Mouse (Mus musculus) fat pad, adult 2 months (tissue): Measurements from ENCODE around the gene Cd52.

Experiments used
- DNase-seq: peaks from one replicate; pipeline ENCODE4 v3.0.0-alpha.2; 2011; ENCODE audit warnings: low read depth, low spot score; ENCODE audit errors: extremely low read depth

Gene Cd52

GRCm38 (mm10) chr4:134119644-134120043 is 24.8 kb upstream of the Cd52 start:
- DNase-seq, result no peak

- DNase-seq, result no peak
Measured at GRCm38 (mm10) chr4:134119042-134119441, 24.2 kb upstream of the Cd52 start.

- no peak for DNase-seq
Measured at GRCm38 (mm10) chr4:134118126-134118800, 23.4 kb upstream of the Cd52 start.

- DNase-seq, result no peak
Measured at GRCm38 (mm10) chr4:134117012-134117411, 22.1 kb upstream of the Cd52 start.

- no peak for DNase-seq
Measured at GRCm38 (mm10) chr4:134116501-134116900, 21.6 kb upstream of the Cd52 start.

GRCm38 (mm10) chr4:134115215-134116144 is 20.6 kb upstream of the Cd52 start:
- DNase-seq, result no peak

GRCm38 (mm10) chr4:134114038-134114437 is 19.2 kb upstream of the Cd52 start:
- DNase-seq, result no peak

- DNase-seq, result no peak
Measured at GRCm38 (mm10) chr4:134113356-134113994, 18.6 kb upstream of the Cd52 start.

GRCm38 (mm10) chr4:134112403-134112802 is 17.5 kb upstream of the Cd52 start:
- DNase-seq, result no peak

- DNase-seq, result no peak
Measured at GRCm38 (mm10) chr4:134110653-134111052, 15.8 kb upstream of the Cd52 start.

- DNase-seq, result no peak
Measured at GRCm38 (mm10) chr4:134108196-134108595, 13.3 kb upstream of the Cd52 start.

GRCm38 (mm10) chr4:134107730-134108129 is 12.8 kb upstream of the Cd52 start:
- DNase-seq, result no peak

GRCm38 (mm10) chr4:134106105-134106504 is 11.2 kb upstream of the Cd52 start:
- no peak for DNase-seq

GRCm38 (mm10) chr4:134102742-134103119 is 7.8 kb upstream of the Cd52 start:
- no peak for DNase-seq

GRCm38 (mm10) chr4:134101979-134102741 is 7.3 kb upstream of the Cd52 start, which contains the start of gene Ubxn11:
TSS of gene Ubxn11 (plus strand) at chr4:134102570.
- DNase-seq, result peak; percentile 28

- no peak for DNase-seq
Measured at GRCm38 (mm10) chr4:134100245-134100644, 5.4 kb upstream of the Cd52 start.

GRCm38 (mm10) chr4:134098628-134099027 is 3.7 kb upstream of the Cd52 start:
- no peak for DNase-seq

GRCm38 (mm10) chr4:134097015-134097608 is 2.2 kb upstream of the Cd52 start:
- no peak for DNase-seq

- no peak for DNase-seq
Measured at GRCm38 (mm10) chr4:134096120-134096519, 1.2 kb upstream of the Cd52 start.

- DNase-seq, result no peak
Measured at GRCm38 (mm10) chr4:134094004-134094564, 798 bp downstream of the Cd52 start.
